Mouse (Mus musculus) midbrain, embryonic 11.5 days (tissue): Measurements from ENCODE around the gene Kcnk13. TPM values are rescaled to one million over a fixed set of nuclear protein-coding genes. Genes with fewer than 3 reads are reported as not detected.
"Not testable (repeated sequence)": the region's sequence is repeated elsewhere in the genome, so short reads cannot be mapped to it uniquely, and the experiment has no call there.

Experiments used
- ATAC-seq: fragments of 200-750 bp; cut with Nextera tagmentation; 2 replicates; pipeline ENCODE4 v1.8.0; 2017; ENCODE audit warnings: moderate TSS enrichment, moderate library complexity; ENCODE audit not compliant: low FRiP score
- DNase-seq: peaks from one replicate; pipeline ENCODE4 v3.0.0; 2015; ENCODE audit warnings: low spot score; ENCODE audit errors: missing footprints
- H3K27ac ChIP-seq: fragments of 300-500 bp; sonication (generic); 2 replicates; pipeline ENCODE4 v1.5.1; 2014; ENCODE audit warnings: low read depth, low read length
- H3K27me3 ChIP-seq: fragments of 300-500 bp; sonication (generic); 2 replicates; pipeline ENCODE4 v1.6.1; 2014; ENCODE audit warnings: mild to moderate bottlenecking, low read length, moderate library complexity, mixed read lengths; ENCODE audit not compliant: control insufficient read depth, insufficient read depth
- H3K36me3 ChIP-seq: fragments of 300-500 bp; sonication (generic); 2 replicates; pipeline ENCODE4 v1.6.1; 2014; ENCODE audit warnings: mild to moderate bottlenecking, low read length, moderate library complexity, mixed read lengths; ENCODE audit not compliant: control insufficient read depth, insufficient read depth
- H3K4me1 ChIP-seq: fragments of 300-500 bp; sonication (generic); 2 replicates; pipeline ENCODE4 v1.6.1; 2014; ENCODE audit warnings: low read length; ENCODE audit not compliant: control insufficient read depth, insufficient read depth
- H3K4me2 ChIP-seq: fragments of 300-500 bp; sonication (generic); 2 replicates; pipeline ENCODE4 v1.6.1; 2014; ENCODE audit warnings: mild to moderate bottlenecking, moderate library complexity
- H3K4me3 ChIP-seq: fragments of 300-500 bp; sonication (generic); 2 replicates; pipeline ENCODE4 v1.5.1; 2014; ENCODE audit warnings: low read depth, low read length
- H3K9ac ChIP-seq: fragments of 300-500 bp; sonication (generic); 2 replicates; pipeline ENCODE4 v1.6.1; 2014; ENCODE audit warnings: low read length
- H3K9me3 ChIP-seq: fragments of 300-500 bp; sonication (generic); 2 replicates; pipeline ENCODE4 v1.6.1; 2016; ENCODE audit warnings: low read length; ENCODE audit not compliant: control insufficient read depth
- WGBS: fragments of 180-500 bp; shearing (Covaris S2); extraction: QIAGEN DNeasy Blood & Tissue Kit; methylation state at CpG from one replicate; pipeline ENCODE4 v1.1.7; 2014; 5-methylcytosine and 5-hydroxymethylcytosine counted together
- polyA plus RNA-seq: library from polyadenylated mRNA; unstranded; fragments of >200 nt; fragmentation: Nextera tagmentation; extraction: Ambion mirVana; gene quantifications from 2 replicates; pipeline ENCODE4 v1.2.1, GENCODE M21; 2014

Kcnk13 gene
- polyA plus RNA-seq, 1 experiment from 2014 or later, result 0.18 TPM

- H3K4me2 ChIP-seq, H3K9ac ChIP-seq, H3K9me3 ChIP-seq, H3K27ac ChIP-seq, ATAC-seq, H3K4me1 ChIP-seq, DNase-seq, H3K36me3 ChIP-seq, H3K4me3 ChIP-seq: not testable (repeated sequence)
- 82% methylated on average over 7 of the region's 7 CpGs for WGBS
- peaks cover 25% of the 10 kb centered on the region for H3K27me3 ChIP-seq
Observed at GRCm38 (mm10) chr12:99971205-99971894, 7.1 kb downstream of the Kcnk13 start.

GRCm38 (mm10) chr12:99972825-99973224 is 8.5 kb downstream of the Kcnk13 start:
- no peaks in the 10 kb centered on the region for H3K4me1 ChIP-seq
- H3K36me3 ChIP-seq, result no peaks in the 10 kb centered on the region
- H3K9me3 ChIP-seq, result no peaks in the 10 kb centered on the region
- peaks cover 10% of the 10 kb centered on the region for H3K27me3 ChIP-seq
- WGBS, result 67% methylated on average over 7 of the region's 7 CpGs
- no peak overlapping the region for H3K4me2 ChIP-seq
- ATAC-seq, result no peak
- no peak for DNase-seq
- H3K27ac ChIP-seq, result no peak overlapping the region
- H3K9ac ChIP-seq, result no peak overlapping the region
- no peak overlapping the region for H3K4me3 ChIP-seq

GRCm38 (mm10) chr12:99973659-99974058 is 9.4 kb downstream of the Kcnk13 start:
- Histone ChIP-seq H3K9ac (no peak overlapping the region), H3K27me3 (peaks cover 4% of the 10 kb centered on the region; the same call in 1 of the 2 replicates), H3K27ac (no peak overlapping the region), H3K4me1 (no peaks in the 10 kb centered on the region), H3K4me3 (no peak overlapping the region), H3K36me3 (no peaks in the 10 kb centered on the region), H3K4me2 (no peak overlapping the region), H3K9me3 (no peaks in the 10 kb centered on the region)
- no peak for DNase-seq
- ATAC-seq, result no peak
- 76% methylated on average over 1 of the region's 1 CpGs for WGBS

- no peak overlapping the region for H3K9ac ChIP-seq
- no peaks in the 10 kb centered on the region for H3K9me3 ChIP-seq
- H3K4me3 ChIP-seq, result no peak overlapping the region
- no peak overlapping the region for H3K4me2 ChIP-seq
- H3K27me3 ChIP-seq, result no peaks in the 10 kb centered on the region
- no peaks in the 10 kb centered on the region for H3K4me1 ChIP-seq
- DNase-seq (no peak), ATAC-seq (no peak)
- no peaks in the 10 kb centered on the region for H3K36me3 ChIP-seq
- WGBS, result 88% methylated on average over 4 of the region's 4 CpGs
- no peak overlapping the region for H3K27ac ChIP-seq
Observed at GRCm38 (mm10) chr12:99979541-99979940, 15.2 kb downstream of the Kcnk13 start.

- H3K27ac ChIP-seq, result no peak overlapping the region
- H3K9ac ChIP-seq, result no peak overlapping the region
- ATAC-seq, result no peak
Observed at GRCm38 (mm10) chr12:99986797-99987196, 22.5 kb downstream of the Kcnk13 start.

GRCm38 (mm10) chr12:99988144-99988543 is 23.8 kb downstream of the Kcnk13 start:
- Histone ChIP-seq H3K27ac (no peak overlapping the region), H3K9me3 (no peaks in the 10 kb centered on the region; the same call in 1 of the 2 replicates), H3K9ac (no peak overlapping the region), H3K4me2 (no peak overlapping the region), H3K36me3 (no peaks in the 10 kb centered on the region), H3K4me3 (no peak overlapping the region), H3K4me1 (no peaks in the 10 kb centered on the region), H3K27me3 (no peaks in the 10 kb centered on the region)
- DNase-seq (no peak), ATAC-seq (no peak)
- 88% methylated on average over 2 of the region's 2 CpGs for WGBS

More at GRCm38 (mm10) chr12:99986797-99987196, 22.5 kb downstream of the Kcnk13 start:
- no peak overlapping the region for H3K4me2 ChIP-seq
- H3K4me1 ChIP-seq, result no peaks in the 10 kb centered on the region
- no peak overlapping the region for H3K4me3 ChIP-seq
- no peak for DNase-seq
- H3K27me3 ChIP-seq, result no peaks in the 10 kb centered on the region
- H3K9me3 ChIP-seq, result no peaks in the 10 kb centered on the region; the same call in 1 of the 2 replicates
- 91% methylated on average over 5 of the region's 5 CpGs for WGBS
- H3K36me3 ChIP-seq, result no peaks in the 10 kb centered on the region

GRCm38 (mm10) chr12:99992362-99992862 is 28.1 kb downstream of the Kcnk13 start:
- WGBS, result 90% methylated on average over 11 of the region's 11 CpGs
- DNase-seq (no peak), ATAC-seq (no peak)
- no peaks in the 10 kb centered on the region; the same call in 1 of the 2 replicates for H3K9me3 ChIP-seq
- no peaks in the 10 kb centered on the region for H3K36me3 ChIP-seq
- H3K27me3 ChIP-seq, result no peaks in the 10 kb centered on the region
- H3K4me3 ChIP-seq, result no peak overlapping the region
- no peak overlapping the region for H3K27ac ChIP-seq
- no peaks in the 10 kb centered on the region; the same call in 1 of the 2 replicates for H3K4me1 ChIP-seq
- H3K9ac ChIP-seq, result no peak overlapping the region
- H3K4me2 ChIP-seq, result no peak overlapping the region

GRCm38 (mm10) chr12:99993146-99993890 is 29.0 kb downstream of the Kcnk13 start:
- Histone ChIP-seq H3K36me3 (no peaks in the 10 kb centered on the region), H3K9ac (no peak overlapping the region), H3K9me3 (no peaks in the 10 kb centered on the region; the same call in 1 of the 2 replicates), H3K4me3 (no peak overlapping the region), H3K27ac (no peak overlapping the region), H3K4me2 (no peak overlapping the region), H3K27me3 (no peaks in the 10 kb centered on the region), H3K4me1 (no peaks in the 10 kb centered on the region; the same call in 1 of the 2 replicates)
- DNase-seq (no peak), ATAC-seq (no peak)
- 80% methylated on average over 10 of the region's 10 CpGs for WGBS

- WGBS, result 93% methylated on average over 5 of the region's 5 CpGs
- H3K9ac ChIP-seq, result no peak overlapping the region
- DNase-seq (no peak), ATAC-seq (no peak)
- no peaks in the 10 kb centered on the region for H3K36me3 ChIP-seq
- H3K27me3 ChIP-seq, result no peaks in the 10 kb centered on the region
- H3K4me2 ChIP-seq, result no peak overlapping the region
- no peak overlapping the region for H3K4me3 ChIP-seq
- H3K4me1 ChIP-seq, result no peaks in the 10 kb centered on the region; the same call in 1 of the 2 replicates
- H3K27ac ChIP-seq, result no peak overlapping the region
- no peaks in the 10 kb centered on the region; the same call in 1 of the 2 replicates for H3K9me3 ChIP-seq
Observed at GRCm38 (mm10) chr12:99995951-99996350, 31.7 kb downstream of the Kcnk13 start.
